Mouse (Mus musculus) c-Kit-positive CD71-positive TER-119-negative erythroid progenitor cells, embryonic 14.5 days (primary cell): Measurements from ENCODE around the gene Tfap2e.

ENCODE experiments used
- DNase-seq: peaks from one replicate; pipeline ENCODE4 v3.0.0-alpha.2; 2013; ENCODE audit warnings: low read depth

Gene Tfap2e

DNA sequence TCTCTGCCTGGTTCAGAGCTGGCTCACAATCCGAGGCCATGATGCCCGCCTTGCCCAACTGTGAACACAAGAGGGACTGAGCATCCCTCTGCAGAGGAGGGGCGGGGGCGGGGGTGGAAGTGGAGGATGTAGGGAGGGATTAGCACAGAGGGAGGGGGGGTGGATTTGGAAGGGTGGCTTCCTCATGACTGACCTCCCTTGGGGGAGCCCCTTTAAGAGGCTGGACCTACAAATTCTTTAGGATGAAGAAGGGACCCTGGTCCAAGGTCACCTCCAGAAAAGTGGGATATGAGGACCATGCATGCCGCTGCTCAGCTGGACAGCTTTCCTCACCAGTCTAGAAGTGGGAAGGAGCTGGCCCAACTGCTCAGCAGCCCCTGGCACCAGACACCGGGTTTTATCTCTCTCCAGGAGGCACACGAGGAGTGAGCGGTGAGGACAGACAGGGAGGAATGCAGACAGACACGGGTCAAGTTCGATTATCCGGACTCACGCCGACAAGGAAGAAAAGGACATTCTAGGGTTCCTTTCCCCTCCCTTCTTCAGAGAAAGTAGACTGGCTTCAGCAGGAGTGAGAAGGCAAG, 16.1 kb upstream of the Tfap2e start:
- DNase-seq: no peak

DNA sequence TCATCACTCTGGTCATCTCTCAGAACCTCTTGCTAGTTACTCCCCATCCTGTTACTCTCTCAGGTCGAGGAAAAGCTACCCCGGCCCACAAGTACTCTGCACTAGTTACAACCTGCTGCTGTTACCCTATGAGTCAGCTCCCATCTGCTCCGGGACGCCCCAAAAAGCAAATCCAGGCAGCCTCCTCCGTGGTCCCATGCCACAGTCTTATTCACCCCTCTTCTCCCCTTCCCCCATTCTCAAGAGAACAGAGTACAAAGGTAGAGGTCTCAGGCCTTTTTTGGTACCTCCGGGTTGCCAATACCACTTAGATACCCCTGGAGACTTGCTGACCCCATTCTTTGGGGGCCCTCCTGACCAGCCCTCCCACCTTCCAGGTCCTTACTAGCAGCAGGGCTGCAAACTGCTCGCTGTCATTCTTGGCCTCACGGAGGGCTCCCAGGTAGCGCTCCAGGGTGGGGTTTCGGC, 15.6 kb upstream of the Tfap2e start:
- DNase-seq: no peak

DNA sequence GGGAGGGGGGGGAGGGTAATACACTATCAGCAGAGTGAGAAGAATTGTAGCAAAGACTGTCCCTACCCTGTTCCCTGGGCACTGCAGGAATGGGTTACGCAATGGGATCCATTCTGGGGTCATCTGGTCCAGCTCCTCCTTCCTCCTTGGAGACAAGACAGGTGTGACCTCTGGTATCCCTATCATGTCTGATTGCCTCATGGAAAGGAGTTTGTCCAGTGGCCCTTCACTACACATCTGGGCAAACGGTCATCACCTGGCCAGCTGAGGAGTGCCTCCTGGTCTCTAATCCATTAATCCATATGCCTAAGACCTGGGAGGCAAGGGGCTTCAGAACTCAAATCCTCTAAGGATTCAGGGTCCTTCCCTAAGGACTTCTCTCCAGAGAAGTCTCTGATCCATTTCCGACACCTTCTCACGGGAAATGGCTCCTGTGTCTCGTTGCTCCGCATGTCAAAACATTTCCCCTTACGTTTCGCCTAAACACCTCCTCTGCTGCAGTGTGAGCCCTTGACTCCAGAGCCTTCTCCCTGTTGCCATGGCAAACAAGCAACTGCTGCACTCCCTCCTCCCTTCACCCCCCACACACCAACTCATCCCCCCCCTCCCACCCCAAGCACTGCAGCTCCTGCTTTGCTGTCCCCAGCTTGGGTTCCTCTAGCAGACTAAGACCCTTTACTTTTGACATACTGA, 15.0 kb upstream of the Tfap2e start:
- DNase-seq: no peak

DNA sequence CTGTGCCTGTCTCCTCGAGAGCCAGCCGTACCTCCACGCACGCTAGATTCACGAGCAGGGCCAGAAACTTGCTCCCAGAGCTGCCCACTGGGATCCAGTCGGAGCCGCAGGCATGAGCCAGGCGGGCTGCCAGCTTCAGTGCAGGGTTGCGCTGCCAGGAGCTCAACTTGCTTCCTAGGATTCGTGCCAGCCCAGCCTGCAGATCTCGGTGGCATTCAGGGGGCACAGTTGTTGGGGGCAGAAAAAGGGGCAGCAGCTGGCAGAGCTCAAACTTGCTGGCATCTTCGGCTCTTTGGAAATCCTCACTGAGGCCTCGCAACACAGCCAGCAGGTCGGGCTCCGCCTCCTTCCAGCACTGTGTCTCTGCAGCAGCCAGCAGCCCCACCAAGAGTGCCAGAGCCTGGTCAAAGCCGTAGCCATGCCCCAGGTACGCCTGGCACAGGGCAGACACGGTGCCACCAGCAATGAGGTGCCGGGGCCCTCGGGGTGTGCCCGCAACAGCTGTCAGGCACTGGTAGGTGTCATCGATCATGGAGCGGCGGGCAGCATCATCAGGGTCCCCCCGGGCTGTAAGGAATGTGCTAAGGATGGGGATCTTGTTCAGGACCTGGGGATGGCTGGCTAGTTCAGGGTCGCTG, 14.1 kb upstream of the Tfap2e start:
- DNase-seq: no peak

DNA sequence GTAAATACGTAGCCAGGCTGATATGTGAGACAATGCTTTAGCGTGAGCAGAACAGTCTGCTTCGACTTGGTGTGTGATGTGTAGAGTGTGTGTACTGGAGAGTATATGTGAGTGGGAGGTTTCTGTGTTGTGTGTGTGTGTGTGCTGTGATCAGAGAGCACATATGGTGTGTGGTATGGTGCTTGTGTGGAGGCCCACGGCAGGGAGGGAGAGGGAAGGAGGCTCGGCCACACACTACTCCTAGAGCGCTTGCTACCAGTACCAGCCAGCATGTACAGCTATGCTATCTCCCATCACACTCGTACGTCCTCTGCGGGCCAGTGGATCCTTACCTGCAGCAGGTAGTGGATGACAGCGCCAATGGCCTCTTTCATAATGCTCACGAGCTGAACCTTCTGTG, 13.5 kb upstream of the Tfap2e start:
- no peak for DNase-seq

DNA sequence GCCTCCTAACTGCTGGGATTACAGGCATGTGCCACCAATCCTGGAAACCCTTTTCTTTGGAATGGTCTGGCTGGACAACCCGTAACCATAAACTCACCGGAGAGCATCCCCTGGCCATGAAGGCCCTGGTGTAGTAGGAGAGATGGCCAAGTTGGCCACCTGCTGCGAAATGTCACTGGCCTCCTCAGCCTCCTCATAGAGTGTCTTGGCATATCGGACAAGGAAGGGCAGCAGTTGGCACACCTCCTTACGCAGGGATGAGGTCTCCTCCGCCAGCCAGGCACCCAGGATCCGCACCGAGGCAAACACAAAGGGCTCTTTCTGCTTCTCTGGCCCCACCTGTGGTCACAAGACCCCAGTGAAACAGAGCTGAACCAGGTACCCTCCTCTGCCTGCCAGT, 12.3 kb upstream of the Tfap2e start:
- no peak for DNase-seq

DNA sequence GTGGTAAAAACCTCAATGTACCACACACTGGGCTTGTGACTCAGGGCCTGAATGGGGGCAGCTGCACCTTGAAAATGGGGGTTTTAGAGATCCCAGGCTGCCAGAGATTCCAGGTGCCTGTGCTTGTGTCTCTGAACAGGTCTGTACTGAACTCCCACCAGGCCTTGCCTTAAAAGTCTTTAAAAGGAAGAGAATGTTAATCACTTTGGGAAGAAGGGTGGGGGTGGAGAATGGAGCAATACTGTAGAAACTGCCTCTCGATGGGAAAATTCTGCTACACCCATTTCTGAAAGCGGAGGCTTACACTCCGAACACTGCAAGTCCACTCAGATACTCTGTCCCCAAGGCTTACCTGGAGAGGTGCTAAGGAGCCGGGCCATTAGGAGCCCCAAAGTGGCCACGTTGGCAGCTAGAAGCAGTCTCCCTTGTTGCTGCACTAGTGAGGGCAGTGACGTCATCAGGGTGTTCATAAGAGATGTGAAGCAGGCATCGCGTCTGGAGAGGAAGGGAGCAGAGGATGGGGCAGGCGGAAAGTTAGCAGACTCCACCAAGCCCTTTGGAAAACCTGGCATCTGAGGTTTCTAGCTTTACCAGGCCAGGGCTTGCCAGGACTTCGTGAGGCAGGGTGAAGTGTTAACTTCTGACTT, 10.3 kb upstream of the Tfap2e start:
- no peak for DNase-seq

DNA sequence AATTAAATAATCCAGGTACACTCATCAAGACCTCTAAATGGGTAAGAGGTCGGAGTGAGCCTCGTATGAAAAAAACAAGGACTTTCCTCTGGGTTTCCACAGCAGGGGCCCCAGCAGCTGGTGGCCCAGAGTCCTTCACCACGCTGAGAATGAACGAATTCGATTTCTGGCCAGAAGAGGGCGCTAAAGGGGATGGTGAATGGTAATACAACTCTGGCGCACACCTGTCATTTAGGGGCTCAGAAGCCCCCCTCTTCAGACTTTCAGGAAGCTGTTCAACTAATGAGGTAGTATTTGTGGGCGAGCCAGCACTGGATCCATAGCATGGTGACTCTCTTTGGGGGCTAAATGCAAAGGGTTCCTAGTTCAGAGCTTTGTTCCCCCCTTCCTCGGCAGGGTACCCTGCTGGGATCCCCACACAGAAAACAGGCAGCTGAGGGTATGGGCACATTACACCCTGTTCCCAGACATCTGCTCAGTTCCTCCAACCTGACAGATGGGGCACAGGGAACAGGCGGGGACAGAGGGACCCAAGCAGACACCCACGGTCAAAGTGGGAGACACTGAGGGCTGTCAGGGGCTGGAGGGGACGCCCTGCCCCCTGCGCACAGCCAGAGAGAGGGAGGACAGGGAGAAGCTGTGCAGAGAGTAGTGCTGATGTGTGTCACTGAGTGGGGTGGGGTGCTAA, 9.6 kb upstream of the Tfap2e start:
- DNase-seq: peak; percentile 55

DNA sequence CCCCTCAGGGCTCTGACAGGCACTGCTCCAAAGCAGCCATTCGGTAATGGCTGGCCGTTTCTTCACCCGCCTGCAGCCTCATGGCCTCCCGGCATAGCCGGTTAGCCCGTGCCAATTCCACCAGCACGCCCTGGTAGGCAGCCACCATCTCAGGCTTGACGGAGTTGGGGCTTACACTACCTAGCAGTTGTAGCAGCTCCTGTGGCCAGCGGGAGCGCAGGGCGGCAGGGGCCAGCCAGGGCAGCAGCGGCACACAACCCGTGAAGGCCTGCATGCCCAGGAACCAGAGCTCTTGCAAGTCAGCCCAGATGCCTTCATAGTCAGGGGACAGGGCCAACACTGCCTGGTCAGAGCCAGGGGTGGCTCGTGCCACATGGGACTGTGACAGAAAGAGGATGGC, 8.8 kb upstream of the Tfap2e start:
- no peak for DNase-seq

DNA sequence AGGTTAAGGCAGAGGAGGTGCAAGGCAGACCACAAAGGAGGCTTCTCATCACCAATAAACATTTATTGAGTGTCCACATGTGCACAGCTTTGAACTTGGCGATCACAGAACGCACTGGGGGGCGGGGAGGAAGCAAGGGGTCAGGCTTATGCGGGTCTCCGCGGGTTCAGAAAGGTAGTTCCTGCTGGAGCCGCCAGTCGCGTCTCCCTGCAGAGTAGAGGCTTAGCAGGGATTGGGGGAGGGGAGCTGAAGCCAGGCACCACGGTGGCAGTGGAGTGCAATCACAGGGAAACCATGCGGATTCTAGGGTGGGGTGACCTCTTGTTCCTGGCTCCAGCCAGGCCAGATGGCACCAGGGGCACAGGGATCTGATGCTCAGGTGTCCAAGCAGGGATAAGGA, 7.7 kb upstream of the Tfap2e start:
- DNase-seq: no peak

DNA sequence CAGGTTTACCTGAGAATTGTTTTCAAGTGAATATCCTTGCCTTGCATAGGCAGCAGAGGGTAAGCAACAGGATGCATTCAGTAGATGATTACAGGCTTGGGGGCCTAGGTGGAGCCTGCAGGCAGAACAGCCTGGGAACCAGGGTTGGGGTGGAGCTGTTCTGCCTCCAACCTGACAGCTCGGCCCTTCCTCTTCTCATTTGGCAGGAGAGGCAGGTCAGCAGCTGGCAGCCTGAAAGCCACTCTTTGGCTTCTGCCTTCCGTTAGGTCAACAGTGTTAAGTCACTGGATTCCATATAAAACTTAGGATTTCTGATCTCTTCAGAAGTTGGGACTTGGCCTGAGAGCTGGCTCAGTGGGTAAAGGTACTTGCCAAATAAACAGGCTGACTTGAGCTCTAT, 6.9 kb upstream of the Tfap2e start:
- no peak for DNase-seq

DNA sequence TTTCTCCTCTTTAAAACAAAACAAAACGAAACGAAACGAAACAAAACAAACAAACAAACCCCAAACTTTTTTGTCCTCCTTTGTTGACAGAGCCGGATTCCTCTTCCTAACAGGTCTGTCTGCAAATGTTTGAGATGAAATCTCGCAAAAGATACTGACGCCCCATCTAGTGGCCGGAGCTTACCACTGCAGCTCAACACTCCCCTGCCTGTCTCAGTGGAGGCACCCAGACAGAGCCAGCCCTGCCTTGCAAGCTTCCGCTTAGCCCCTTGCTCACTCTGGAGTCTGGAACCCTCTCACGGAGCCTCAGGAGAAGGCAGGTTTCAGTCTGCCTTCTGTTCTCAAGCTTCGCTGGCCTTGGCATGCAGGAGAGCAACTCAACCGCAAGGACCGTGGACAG, 5.4 kb upstream of the Tfap2e start:
- peak; percentile 77 for DNase-seq

DNA sequence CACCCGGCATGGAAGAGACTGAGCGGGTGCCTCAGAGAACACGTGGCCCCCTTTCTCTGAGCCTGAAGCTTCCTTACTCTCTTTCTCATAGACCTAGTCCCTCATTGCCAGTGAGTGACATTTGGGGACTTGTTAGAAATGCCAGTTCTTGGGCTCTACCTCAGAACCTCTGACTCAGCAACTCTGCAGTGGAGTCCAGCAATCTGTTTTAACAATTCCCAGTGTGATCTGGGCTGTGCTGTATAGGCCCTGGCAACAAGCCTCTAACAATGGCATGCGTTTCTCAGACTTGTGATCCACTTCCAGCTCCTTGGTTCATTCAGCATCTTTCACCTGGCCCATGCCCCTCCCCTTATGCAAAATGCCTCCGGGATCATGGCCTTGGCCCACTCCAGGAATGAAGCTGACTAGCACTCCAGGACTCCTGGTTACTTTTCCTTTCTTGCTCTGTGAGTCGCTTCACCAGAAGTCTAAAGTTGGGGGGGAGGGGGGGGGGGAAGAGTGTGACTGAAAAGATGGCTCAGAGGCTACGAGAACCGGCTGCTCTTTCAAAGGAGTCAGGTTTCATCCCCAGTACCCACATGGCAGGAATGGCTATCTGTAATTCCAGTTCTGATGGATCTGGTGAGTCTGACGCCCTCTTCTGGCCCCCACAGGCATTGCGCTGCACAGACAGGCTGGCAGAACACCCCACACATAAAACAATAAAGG, 4.1 kb upstream of the Tfap2e start:
- no peak for DNase-seq

DNA sequence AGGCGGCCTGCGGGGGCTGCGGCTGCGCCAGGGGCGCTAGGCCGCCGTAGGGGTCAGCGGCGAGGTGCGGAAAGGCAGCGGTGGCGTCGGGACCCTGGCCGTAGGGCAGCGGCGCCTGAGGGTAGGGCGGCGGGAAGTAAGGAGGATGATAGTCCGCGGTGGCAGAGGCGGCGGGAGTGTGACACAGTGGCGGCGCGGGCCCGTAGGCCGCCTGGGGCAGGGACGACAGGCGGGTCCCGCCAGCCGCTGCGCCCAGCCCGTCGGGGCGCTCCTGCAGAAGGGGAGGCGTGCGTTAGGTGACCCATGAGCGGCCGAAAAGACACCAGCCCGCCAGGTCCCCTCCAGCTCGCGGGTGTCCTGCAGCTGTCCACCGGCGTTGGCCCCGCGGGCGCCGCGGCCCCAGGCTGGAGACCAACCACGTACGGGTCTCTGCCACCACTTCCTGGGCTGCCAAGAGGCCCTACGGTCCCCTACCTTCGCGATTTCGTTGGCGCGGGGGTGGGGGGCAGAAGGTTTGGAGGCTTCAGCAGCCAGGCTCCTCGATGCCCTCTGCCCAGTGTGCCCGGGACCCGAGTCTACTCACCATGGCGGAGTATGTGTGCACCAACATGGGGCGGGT, 549 bp downstream of the Tfap2e start:
- DNase-seq: no peak

DNA sequence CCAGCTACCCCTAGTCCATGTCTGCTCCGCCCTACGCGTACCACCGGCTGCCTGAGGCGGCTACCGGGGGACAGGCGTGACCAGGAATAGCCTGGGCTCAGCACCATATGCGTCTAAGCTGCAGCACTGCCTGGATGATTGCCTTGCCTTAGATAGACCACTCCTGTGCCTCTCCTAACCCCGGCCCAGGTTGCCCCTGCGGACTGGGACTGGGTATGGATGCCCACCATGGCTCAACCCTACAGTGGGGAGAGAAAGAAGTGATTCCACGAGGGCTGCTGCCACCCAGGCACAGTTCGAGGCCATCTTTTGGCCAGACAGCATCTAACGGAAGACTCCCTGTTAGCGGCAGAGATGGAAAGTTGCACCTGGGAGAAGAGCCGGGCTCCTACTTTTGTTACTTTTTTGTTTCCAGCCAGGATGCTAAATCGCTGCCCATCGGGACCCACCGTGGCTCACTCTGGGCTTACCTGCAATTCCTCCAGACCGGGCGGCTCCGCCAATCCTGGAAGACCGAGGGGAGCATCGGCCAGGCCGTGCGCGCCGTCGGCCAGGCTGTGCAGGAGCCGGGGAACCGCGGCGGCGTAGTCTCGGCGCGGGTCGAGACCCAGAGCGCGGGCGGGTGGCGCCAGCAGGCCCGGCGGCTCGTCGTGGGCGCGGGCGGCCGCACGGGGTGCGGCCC, 1.2 kb downstream of the Tfap2e start:
- DNase-seq: no peak

DNA sequence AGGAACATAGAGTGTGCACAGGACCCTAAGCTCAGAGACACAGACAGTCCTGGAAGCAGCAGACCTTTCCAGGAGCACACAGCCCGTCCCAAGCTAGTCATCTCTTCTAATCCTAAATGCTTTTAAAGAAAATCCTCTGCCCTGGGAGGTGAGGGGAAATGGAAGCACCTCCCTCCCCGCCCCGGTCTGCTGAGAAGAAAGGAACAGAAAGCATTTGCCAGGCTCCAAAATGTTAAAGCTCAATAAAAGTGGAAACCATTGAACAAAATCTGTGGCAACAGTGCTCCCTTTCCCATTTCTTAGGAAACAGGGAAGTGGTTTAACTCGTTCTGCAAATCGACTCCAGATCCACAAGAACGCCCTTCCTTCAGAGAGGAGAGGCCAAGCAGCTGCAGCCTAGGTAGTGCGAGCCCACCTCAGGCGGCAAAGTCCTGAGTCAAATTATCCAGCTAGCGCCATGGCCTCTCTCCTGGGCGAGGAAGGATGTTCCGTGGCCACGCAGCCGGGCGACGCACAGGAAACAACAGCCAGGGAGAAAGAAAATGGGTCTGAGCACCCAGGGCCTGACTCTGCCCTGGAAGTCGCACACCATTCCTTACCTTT, 1.9 kb downstream of the Tfap2e start:
- DNase-seq: no peak

DNA sequence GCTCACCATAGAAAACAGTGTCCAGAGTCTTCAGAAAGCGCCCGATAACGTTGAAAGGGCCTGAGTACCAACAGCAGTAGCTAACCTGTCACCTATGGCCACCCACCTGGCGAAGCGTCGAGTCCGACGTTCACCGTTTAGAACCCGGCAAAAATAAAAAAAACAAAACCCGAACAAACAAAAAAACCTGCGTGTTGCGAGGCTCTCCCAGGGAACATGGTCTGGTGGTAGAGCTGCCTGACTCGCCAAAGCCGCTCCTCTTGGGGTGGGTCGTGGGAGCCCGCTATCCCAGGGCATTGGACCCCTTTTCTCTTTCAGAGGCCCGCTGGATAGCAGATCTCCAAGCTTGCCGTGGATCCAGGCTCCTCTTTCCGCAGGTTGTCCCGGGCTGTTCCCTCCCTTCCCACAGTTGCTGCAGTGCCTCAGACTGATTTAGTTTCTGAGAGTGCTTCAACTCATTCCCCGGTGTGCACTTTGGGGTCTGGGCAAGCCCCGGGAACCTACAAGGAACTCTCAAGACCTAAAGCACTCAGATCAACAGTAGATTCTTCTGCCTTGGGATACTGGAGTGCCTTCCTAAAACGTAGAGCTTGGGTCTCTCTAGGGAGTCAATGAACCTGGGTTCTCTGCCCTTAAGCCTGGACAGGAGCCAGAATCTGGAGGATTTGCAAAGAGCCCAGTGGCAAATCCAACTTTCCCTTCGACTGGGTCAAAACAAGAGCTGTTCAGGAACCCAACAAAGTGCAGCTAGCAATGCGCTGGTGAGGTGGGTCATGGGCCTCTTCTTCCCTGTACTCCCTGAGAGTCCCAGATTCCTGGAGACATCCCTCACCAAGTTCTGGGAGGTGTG, 3.3 kb downstream of the Tfap2e start:
- no peak for DNase-seq

DNA sequence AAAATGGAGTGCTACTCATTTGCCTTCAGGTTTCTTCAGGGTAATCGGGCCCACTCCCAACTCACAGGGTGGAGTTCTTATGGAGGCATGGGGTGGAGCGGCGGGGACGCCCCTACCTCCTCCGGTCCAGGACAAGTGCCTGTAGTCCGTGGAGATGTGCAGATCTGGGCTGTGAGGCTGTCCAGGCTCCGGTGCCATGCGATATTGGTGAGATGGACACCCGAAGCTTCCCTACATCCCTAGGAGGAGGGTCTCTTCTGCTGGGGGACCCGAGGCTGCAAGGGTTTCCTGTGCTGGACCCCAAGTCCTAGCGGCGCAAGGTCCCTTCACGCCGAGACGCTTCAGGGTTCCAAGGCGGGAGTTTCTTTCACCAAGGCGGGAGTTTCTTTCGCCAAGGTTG, 3.9 kb downstream of the Tfap2e start:
- no peak for DNase-seq

DNA sequence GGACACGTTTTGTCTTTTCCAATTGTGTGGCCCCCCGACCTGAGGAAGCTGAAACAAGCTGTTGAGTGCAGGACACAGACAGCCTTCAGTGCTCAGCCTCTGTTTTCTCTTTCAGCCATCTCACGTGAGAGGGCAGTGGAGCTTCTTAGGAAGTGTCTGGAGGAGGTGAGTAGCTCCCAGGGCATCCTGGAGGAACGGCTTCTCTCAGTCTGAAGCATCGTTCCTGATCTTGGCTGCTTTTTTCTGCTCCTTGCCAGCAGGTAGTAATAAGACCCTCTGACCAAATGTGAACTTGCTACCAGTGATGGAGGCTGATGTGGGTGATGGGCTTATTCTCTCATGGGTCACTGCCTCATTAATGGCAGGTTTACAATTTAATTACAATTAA, 28.6 kb downstream of the Tfap2e start:
- DNase-seq: no peak
